Mouse (Mus musculus): ENCODE measurements around the gene Tsnax.

Tsnax gene

GRCm38 (mm10) chr8:125043935-125044334, 31.1 kb downstream of the Tsnax start:
- DNase-seq: no peak

DNA sequence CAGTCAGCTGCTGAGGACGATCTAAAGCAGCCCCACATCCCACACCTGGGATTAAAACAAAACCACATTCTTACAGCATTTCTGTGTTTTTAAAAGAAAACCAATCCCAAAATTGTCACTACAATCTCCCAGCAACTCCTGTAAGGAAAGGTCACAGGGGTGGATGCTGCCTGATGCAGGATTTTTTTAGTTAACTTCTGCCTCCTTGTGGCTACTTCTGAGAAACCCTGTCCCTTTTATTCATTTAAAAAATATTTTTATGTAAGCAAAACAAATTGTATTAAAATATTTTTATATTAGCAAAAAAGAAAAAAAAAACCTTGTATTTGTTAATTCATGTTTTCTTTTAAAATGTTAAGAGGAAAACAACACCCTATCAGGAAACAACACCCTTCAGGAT, 33.0 kb downstream of the Tsnax start:
- no peak for DNase-seq

- DNase-seq: no peak
Observed at GRCm38 (mm10) chr8:125049051-125049750, 36.4 kb downstream of the Tsnax start.

DNA sequence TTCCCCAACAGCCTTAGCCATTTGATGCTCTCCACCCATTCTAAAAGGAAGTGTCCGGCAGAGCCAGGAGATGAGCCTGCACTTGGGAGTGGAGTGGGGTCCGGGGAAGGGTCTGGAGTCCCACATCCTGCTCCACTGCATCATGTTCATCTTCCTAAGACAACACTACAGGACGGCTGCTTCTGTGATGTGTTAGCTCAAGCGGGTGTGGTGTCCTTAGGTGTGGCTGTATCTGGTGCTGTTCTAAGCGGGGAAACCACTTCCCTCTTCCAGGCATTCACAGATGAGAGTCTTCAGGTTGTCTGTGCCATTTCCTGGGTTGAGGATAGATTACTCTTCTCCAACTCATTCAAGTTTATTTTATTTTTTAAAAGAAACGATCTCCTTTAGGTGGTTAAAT, 37.0 kb downstream of the Tsnax start:
- DNase-seq: no peak

- DNase-seq: peak; percentile 42
Observed at GRCm38 (mm10) chr8:125052026-125052425, 39.2 kb downstream of the Tsnax start.

GRCm38 (mm10) chr8:125053505-125054435, 41.0 kb downstream of the Tsnax start, which contains the start of gene Disc1:
Gene Disc1 (plus strand): TSS chr8:125054195.
- no peak for DNase-seq

DNA sequence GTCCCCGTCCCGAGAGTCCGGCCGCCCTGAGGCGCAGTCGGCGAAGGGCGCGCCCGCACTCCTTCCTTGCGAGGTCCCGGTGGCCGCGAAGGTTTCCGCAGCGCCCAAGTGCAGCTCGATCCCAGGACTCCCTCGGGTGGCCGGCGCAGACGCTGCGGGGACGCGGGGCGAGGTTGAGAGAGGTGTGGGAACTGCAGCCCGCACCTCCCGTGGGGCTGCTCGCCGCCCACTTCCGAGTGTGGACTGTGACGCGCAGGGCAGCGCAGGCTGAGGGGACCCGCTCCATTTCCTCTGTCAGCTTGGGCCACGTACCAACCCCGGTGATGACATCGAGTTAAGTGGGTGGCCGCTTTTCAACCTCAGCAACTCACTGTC, 41.6 kb downstream of the Tsnax start:
- DNase-seq: no peak

GRCm38 (mm10) chr8:125060904-125061303, 48.1 kb downstream of the Tsnax start:
- no peak for DNase-seq

GRCm38 (mm10) chr8:125065596-125065995, 52.8 kb downstream of the Tsnax start:
- DNase-seq: no peak

DNA sequence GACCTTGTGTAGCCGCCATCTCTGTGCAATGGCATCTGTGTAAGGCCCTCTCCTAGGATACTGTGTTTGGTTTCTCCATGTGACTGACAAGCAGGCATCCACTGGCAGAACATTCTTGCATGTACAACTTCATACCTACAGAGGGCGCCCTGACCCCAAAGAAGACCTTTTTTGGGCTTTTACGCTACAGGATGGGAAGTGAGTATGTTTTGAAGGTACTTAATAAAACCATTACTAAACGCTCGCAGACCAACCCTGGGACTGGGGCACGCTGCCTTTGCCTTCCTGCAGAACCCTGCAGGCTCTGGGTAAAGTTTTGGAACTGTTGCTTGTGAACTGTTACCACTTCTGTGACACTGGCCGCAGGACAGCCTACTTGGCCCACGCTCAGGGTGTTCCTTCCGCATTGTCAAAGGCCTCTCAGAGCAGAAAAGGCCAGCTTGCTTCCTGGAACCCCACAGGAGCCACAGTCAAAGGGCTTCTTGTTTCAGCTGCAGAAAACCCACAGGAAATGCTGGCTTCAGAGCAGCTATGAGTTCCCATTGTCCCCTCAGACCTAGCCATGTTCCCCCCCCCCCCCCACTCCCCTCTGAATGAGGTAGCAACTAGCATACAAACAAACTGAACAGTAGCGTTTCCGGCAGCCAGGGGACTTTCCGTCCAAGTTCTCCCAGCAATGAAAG, 54.3 kb downstream of the Tsnax start:
- DNase-seq: peak; percentile 60

- DNase-seq: no peak
Observed at GRCm38 (mm10) chr8:125067596-125067960, 54.8 kb downstream of the Tsnax start.

GRCm38 (mm10) chr8:125068146-125068905, 55.5 kb downstream of the Tsnax start:
- DNase-seq: no peak

- no peak for DNase-seq
Observed at GRCm38 (mm10) chr8:125069304-125069703, 56.5 kb downstream of the Tsnax start.

DNA sequence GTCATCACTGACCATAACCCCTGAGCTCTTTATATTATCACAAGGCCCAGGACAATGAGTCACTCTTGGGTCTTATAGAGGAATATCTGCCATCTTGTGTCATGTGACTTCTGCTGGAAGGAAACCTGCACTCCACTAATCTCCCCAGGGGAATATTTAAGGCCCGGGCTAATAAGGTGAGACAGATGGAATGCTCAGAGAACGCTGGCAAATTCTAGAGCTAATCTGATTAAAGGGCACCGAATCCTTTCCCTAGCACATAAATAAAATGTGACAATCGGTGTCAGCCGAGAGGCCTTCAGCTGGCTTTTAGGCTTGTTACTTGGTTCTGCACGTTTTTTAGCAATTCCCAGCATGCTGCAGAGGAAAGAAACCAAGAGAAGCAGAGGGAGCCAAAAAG, 56.9 kb downstream of the Tsnax start:
- no peak for DNase-seq

- no peak for DNase-seq
Observed at GRCm38 (mm10) chr8:125074141-125074540, 61.3 kb downstream of the Tsnax start.

- no peak for DNase-seq
Observed at GRCm38 (mm10) chr8:125074581-125074980, 61.8 kb downstream of the Tsnax start.

GRCm38 (mm10) chr8:125075389-125075788, 62.6 kb downstream of the Tsnax start:
- DNase-seq: no peak

GRCm38 (mm10) chr8:125077326-125077725, 64.5 kb downstream of the Tsnax start:
- DNase-seq: no peak

GRCm38 (mm10) chr8:125078771-125079384, 66.1 kb downstream of the Tsnax start:
- peak; percentile 97 for DNase-seq

- DNase-seq: no peak
Observed at GRCm38 (mm10) chr8:125080388-125081344, 67.9 kb downstream of the Tsnax start.

DNA sequence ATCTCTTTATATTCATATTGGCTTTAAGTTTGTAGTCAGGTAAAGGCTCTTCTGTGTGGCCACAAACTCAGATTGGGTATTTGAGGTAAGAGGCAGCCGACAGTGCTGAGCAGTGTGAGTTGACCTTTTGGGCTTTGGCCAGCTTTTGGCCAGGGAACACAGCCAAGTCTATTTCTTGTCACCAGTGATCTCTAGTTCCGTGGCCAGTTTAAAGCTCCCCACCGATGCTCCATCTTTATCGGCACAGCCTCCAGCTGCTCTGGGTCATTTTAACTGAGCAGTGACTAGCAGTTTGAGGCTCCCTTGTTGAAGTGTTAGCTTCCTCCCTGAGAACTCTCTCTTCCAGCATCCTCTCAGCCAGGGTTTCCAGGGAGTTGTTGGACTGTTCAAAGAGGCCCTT, 70.9 kb downstream of the Tsnax start:
- DNase-seq: peak; percentile 75

Measured in cerebellum, adult 11-12 months (tissue).